ENCODE assay signal across 13 mouse cellular contexts in genomic region chr5:32437901-32438563, GRCm38 (mm10). TPM values are rescaled to one million over a fixed set of nuclear protein-coding genes. Genes with fewer than 3 reads are reported as not detected.
DNase-seq lines count a peak whose midpoint lies in the region; ATAC-seq and TF ChIP-seq lines count a peak whose summit lies in the region.
"Had no signal": no experiment of that assay in that cellular context is flagged by ENCODE, and none has a peak within 500 bp of the region (broad histone marks: within the 10 kb centered on the region; RNA-seq: fewer than 3 reads in every experiment).

No protein-coding gene starts in this region.

- no peak overlapping the region for H3K4me3 ChIP-seq in layer of hippocampus, adult 2 months
- no peak overlapping the region for H3K4me3 ChIP-seq in intestine, embryonic 14.5 days (ENCODE audit: low read depth, low read length)
- no peak overlapping the region for H3K4me3 ChIP-seq in small intestine, adult 2 months (ENCODE audit: low read depth, low read length)
- H3K4me3 ChIP-seq: forebrain, embryonic 13.5 days had no signal

- no peak for TF ChIP-seq POLR2A in small intestine, adult 2 months (IDR thresholded peaks at IDR 0.05; ENCODE audit: low read depth, low read length)

- no peaks in the 10 kb centered on the region for H3K36me3 ChIP-seq in intestine, embryonic 14.5 days (ENCODE audit: control insufficient read depth, insufficient read depth, low read length)
- no peaks in the 10 kb centered on the region for H3K36me3 ChIP-seq in small intestine, adult 2 months (ENCODE audit: control insufficient read depth, insufficient read depth, low read length)

- peak overlapping the region; percentile 28; the same call in 1 of the 2 replicates for H3K27ac ChIP-seq in layer of hippocampus, adult 2 months
- H3K27ac ChIP-seq in intestine, embryonic 14.5 days (ENCODE audit: low read depth) = peak overlapping the region; percentile 54
- H3K27ac ChIP-seq in small intestine, adult 2 months (ENCODE audit: insufficient read depth, low read depth, low read length) = peak overlapping the region; percentile 61
- H3K27ac ChIP-seq: forebrain, embryonic 13.5 days; macrophage had no signal

- no peak overlapping the region for H3K4me2 ChIP-seq in intestine, embryonic 14.5 days (ENCODE audit: low read length)
- H3K4me2 ChIP-seq: forebrain, embryonic 13.5 days had no signal

- intact Hi-C loops in gastrocnemius, postnatal 36 days (cut with DNase I) = no loop called here

- 35% methylated on average over 5 of the region's 5 CpGs for WGBS in intestine, embryonic 14.5 days
- WGBS in small intestine, adult 2 months = 12% methylated on average over 5 of the region's 5 CpGs

- H3K9ac ChIP-seq in intestine, embryonic 14.5 days (ENCODE audit: low read length) = no peak overlapping the region
- H3K9ac ChIP-seq: forebrain, embryonic 13.5 days had no signal

- no peaks in the 10 kb centered on the region for H3K9me3 ChIP-seq in intestine, embryonic 14.5 days (ENCODE audit: control insufficient read depth, low read length)
- H3K9me3 ChIP-seq: forebrain, embryonic 13.5 days had no signal

- peak; percentile 43 for DNase-seq in cerebellum, adult 9-11 months
- DNase-seq in cerebellum, postnatal 14 days = no peak
- DNase-seq in layer of hippocampus, adult 2 months (ENCODE audit: low spot score in 2 of 2) = no peak
- no peak for DNase-seq in layer of hippocampus, postnatal 25 days (ENCODE audit: extremely low spot score in 1 of 2, low spot score in 1 of 2)
- peak; percentile 54 for DNase-seq in intestine, embryonic 14.5 days (ENCODE audit: low spot score)
- DNase-seq in gastrocnemius, postnatal 36 days = no peak
- DNase-seq: adrenal gland, postnatal 36 days; gastrocnemius, postnatal 10 days; kidney, postnatal 25 days had no signal

- ATAC-seq in intestine, embryonic 14.5 days (replicated peaks; ENCODE audit: low FRiP score, low TSS enrichment, low read depth) = no peak; the same call in 1 of the 2 replicates
- ATAC-seq in megakaryocyte-erythroid progenitor cell, adult 5-6 weeks (replicated peaks; ENCODE audit: low FRiP score, low TSS enrichment, poor library complexity, severe bottlenecking) = no peak
- ATAC-seq: forebrain, embryonic 13.5 days had no signal

- no peaks in the 10 kb centered on the region for H3K27me3 ChIP-seq in intestine, embryonic 14.5 days (replicated peaks; ENCODE audit: control insufficient read depth, insufficient read depth, low read length)
- H3K27me3 ChIP-seq in small intestine, adult 2 months (ENCODE audit: control insufficient read depth, insufficient read depth, low read length) = no peaks in the 10 kb centered on the region
- H3K27me3 ChIP-seq: forebrain, embryonic 13.5 days had no signal

- 0 out of 2 replicates have a peak, but pooled peaks cover 7% of the 10 kb centered on the region for H3K4me1 ChIP-seq in intestine, embryonic 14.5 days (replicated peaks; ENCODE audit: control insufficient read depth, insufficient read depth, low read length)
- peaks cover 29% of the 10 kb centered on the region for H3K4me1 ChIP-seq in small intestine, adult 2 months (ENCODE audit: control insufficient read depth, insufficient read depth, insufficient read length, low read length)
- H3K4me1 ChIP-seq: forebrain, embryonic 13.5 days had no signal

- no peak for TF ChIP-seq CTCF in layer of hippocampus, adult 2 months (conservative IDR thresholded peaks at IDR 0.05)
- TF ChIP-seq CTCF in small intestine, adult 2 months (IDR thresholded peaks at IDR 0.05; ENCODE audit: extremely low read depth, insufficient read length, insufficient replicate concordance, low read depth, low read length) = no peak

RNA-seq across cellular contexts. Expression of gene Ppp1cb, which starts 20.6 kb away (rescaled TPM):
- total RNA-seq in layer of hippocampus, adult 2 months (2021) = 100 to 1,000 TPM; 418 to 439 TPM
- total RNA-seq in layer of hippocampus, postnatal 25 days (2021) = 100 to 1,000 TPM; 390 to 468 TPM
- polyA plus RNA-seq in intestine, embryonic 14.5 days (2014; fragmentation: Nextera tagmentation; extraction: Ambion mirVana) = 239 and 264 TPM in 2 replicates
- polyA plus RNA-seq in small intestine, adult 2 months (2012; rRNA removed) = 2.2 and 4.5 TPM in 2 replicates
- 102 and 177 TPM in 2 replicates for total RNA-seq in megakaryocyte-erythroid progenitor cell, adult 5-6 weeks (2014; fragmentation: Nextera tagmentation)
- 203 and 224 TPM in 2 replicates for total RNA-seq in megakaryocyte-erythroid progenitor cell, adult 5-6 weeks (2017)
- 100 to 1,000 TPM; 376 to 428 TPM for total RNA-seq in gastrocnemius, postnatal 36 days (2021)

Comparison
In these comparisons a context has a peak if more than half of its experiments do, and no peak if none do; other contexts are left out.
1. DNase-seq: peak in cerebellum, adult 9-11 months (single experiment) and intestine, embryonic 14.5 days (single experiment); none in cerebellum, postnatal 14 days (0 of 2), layer of hippocampus, adult 2 months (0 of 2), layer of hippocampus, postnatal 25 days (0 of 2) and gastrocnemius, postnatal 36 days (0 of 2).
2. Peak in every context shown above with its lines, with median percentiles within 50 percentile points of each other: H3K27ac ChIP-seq.